Mouse (Mus musculus): Measurements from ENCODE around the gene A1cf.

Gene A1cf

DNA sequence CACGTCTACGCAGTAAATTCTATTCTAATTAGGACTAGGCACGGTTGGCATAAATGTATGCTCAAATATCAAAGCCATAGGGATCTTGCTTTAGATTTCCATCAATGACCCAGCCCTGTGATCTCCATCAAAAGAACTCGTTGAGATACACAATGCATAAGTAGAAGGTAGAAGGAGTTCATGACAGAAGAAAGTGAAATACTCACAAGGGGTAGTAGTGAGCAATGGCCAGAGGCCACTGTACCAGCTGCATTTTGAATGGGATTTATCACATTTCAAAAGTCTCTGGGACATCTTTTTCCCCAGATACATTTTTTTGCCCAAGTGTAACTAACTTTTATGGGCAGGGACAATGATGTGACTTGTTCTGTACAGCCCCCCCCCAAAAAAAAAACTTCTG, 85.7 kb downstream of the A1cf start:
- DNase-seq, result no peak

DNA sequence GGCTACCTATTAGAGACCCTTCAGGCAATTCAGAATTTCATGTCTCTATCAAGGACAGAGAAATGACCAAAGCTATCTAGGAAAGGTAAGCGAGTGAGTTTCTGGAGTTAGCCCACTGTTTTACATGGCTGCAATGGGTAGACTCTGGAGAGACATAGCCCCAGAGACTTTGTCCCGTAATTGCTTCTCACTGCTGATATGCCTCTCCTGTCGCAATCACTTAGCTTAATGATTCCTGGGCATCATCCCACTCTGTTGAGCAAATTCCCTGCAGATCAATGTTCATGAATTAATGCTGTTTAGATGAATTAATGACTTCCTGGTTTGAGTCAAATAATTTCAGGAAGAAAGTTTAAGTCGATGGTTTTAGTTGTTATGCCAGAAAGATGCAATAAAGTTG, 86.1 kb downstream of the A1cf start:
- no peak for DNase-seq

DNA sequence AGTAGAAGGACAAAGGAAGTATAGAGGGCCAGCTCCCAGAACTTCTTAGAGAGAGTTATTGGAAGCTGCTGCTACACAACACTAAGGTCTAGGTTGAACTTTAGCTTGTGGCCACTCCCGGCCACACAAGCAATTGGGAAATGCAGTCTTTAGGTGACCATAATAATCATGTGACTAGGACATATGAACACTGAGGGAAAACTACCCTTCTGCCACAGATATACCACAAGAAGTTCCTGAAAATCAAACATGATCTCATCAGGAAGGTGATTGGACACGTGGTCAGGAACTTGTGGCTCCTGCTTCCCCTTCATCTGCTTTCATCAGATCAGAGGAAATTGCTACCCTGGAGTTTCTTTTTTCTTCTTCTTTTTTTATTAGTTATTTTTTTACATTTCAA, 87.8 kb downstream of the A1cf start:
- no peak for DNase-seq

DNA sequence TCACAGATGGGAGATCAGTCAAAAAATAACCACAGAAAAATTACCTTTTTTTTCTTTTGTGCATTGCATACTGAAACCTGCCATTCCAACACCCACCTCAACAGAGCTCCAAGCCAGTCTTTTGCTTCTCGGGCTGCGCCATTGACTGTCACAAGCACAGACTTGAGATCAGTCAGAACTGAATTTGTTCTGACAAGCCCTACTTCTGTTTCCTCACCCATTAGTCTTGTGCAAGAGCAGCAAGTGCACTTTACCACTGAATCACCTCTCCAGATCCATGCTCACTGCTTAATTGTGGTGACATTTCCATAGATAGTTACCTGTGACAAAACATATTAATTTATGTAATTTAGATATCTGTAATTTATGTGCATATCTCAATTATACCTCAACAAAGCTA, 91.9 kb downstream of the A1cf start:
- DNase-seq, result no peak

DNA sequence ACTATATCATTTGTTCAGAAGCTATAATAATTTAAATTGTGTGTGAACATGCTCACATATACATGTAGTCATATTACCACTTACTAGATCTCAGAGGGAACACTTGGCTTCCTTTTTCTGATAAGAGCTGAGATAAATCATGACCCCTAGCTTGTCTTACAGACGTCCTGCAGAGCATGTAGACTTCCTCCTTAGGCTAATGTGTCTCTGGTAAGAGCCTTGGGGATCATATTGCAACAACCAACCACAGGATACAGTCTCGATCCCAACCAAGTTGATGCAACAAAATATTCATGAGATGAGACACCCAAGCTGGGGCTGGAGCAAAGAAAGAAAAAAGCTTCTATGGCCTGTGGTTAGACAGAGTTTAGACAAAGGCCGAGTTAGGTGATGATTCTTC, 94.6 kb downstream of the A1cf start:
- no peak for DNase-seq

DNA sequence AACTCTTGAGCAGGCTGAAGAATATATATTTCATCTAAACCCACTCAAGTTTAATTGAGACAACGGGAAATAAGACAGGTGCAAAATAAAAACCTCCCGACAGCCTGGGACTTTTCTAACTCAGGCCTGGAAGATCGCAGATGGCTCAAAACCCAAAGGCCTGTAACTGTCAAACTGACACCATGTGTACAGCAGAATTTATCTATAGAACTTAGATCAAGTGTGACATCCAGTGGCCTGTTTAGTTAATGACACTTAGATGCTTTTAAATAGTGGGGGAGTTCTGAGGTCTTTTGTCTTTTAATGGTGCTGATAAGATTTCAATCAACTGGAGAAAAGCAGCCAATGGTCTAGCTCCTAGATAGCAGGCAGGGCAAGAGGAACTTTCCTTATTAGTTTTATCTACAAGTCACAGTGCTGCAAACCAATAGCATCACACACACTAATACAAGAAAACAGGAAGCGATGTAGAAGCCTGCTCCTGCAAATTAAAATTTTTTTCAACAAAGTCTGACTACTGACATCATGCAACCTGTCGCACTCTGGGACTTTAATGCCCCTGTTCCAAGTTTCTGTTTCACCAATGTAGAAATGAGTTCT, 99.5 kb downstream of the A1cf start:
- DNase-seq, result no peak

DNA sequence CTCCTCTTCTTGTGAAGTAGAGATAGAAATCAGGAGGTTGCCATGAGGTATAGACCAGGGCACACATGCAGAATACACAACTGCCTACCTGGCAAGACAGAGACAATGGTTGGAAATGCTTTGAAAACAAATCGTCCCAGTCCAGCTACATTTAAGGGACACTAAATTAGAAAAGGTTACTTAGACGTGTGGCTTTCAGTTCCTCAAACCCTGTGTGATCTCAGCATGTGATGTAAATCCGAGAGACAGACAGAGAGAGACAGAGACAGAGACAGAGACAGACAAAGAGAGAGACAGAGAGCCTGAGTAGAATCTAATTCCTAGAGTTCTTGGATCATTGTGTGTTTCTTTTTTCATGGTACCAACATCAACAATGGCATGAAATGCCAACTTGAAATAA, 102.8 kb downstream of the A1cf start:
- DNase-seq, result no peak

DNA sequence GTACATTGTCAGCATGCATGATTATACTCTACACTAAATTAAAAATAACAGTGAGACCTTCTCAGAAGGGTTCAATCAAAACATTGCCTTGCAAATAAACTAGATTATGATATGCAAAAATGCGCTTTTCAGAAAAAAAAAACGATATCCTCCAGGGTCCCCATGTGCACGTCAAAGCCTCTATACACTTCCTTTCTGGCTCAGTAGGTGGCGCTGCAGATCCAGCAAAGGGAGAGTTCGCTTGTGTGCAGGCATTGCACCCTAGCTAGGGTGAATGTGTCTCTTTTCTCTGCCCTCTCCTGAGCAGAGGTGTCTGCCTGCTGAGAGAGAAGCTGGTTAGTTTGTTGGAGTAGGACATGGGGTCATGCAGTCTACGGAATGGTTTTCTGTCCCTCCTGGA, 103.4 kb downstream of the A1cf start:
- peak; percentile 65 to 91 for DNase-seq

DNA sequence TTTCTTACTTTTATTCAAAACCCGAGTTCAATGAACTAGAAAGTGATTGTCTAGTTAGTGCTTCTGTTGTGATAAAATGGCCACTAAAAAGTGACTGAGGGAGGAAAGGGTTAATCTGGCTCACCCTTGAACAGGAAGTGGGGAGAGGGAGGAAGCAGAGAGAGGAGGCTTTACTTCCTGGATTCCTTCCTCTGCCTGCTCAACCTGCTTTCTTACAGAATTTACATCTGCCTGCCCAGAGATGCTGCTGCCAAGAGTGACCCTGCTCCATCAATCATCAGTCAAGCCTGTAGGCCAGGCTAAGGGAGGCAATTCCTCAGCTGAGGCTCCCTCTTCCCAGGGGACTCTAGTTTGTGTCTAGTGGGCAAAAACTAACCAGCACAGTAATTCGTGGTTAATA, 107.3 kb downstream of the A1cf start:
- DNase-seq, result peak; percentile 2 to 29

DNA sequence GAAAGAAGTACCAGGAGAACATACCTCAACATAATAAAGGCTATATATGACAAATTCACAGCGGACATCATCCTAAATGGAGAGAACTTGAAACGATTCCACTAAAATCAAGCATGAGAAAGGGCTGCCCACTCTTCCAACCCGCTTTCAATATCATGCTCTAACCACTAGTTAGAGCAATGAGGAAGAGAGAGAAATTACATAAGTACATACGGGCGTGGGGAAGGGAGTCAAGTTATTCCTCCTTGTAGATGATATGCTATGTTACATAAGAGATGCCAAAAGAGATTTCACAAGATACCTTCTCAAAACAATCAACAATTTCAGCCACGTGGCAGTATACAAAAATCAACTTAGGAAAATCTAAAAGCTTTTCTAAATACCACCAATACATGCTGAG, 122.5 kb downstream of the A1cf start:
- DNase-seq, result no peak

DNA sequence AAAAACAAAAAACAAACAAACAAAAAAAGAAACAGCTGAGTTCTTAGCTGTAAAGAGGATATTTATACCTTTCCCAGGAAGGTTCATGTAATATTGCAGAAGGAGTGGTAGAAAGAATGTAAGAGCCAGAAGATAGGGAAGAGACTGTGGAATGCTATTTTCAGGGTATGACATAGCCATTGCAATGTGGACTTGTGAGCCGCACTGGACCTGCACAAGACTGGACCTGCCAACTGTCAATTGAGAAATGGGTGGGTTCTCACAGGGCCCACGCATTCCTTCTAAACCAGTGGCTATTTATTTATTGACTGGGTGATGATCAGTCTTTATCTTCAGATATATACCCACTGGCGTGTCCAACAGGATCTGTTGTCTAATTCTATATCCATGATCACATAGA, 128.4 kb downstream of the A1cf start:
- no peak for DNase-seq

Measured in kidney, postnatal 36 days (tissue).